Mouse (Mus musculus): ENCODE measurements around the gene Pbld2.

Gene Pbld2

GRCm38 (mm10) chr10:63023749-63024579 is at the start of gene Pbld2, which contains the start of gene Hnrnph3:
Gene Pbld2, plus strand, starts transcription at chr10:63024315.
Gene Hnrnph3, minus strand, starts transcription at chr10:63024217.
- DNase-seq (ENCODE audit: low spot score in 2 of 2), result peak; percentile 97 to 99

DNA sequence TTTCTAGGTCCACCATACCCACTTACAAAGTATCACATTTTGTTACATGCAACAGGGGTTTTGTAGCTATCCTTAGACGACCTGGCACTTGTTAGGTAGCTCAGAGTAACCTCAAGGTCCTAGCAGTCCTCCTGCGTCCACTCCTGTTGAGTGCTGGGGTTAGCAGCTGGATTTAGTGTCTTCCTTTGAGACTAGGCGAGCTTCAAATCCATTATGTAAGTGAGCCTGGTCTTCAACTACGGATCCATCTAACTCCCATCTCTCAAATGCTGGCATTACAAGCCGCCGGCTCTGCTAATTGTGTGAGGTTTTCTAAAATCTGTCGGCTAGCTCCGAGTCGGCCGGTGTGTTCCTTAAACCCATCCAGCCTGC is 44.5 kb upstream of the Pbld2 start:
- DNase-seq (ENCODE audit: low spot score in 2 of 2), result no peak

DNA sequence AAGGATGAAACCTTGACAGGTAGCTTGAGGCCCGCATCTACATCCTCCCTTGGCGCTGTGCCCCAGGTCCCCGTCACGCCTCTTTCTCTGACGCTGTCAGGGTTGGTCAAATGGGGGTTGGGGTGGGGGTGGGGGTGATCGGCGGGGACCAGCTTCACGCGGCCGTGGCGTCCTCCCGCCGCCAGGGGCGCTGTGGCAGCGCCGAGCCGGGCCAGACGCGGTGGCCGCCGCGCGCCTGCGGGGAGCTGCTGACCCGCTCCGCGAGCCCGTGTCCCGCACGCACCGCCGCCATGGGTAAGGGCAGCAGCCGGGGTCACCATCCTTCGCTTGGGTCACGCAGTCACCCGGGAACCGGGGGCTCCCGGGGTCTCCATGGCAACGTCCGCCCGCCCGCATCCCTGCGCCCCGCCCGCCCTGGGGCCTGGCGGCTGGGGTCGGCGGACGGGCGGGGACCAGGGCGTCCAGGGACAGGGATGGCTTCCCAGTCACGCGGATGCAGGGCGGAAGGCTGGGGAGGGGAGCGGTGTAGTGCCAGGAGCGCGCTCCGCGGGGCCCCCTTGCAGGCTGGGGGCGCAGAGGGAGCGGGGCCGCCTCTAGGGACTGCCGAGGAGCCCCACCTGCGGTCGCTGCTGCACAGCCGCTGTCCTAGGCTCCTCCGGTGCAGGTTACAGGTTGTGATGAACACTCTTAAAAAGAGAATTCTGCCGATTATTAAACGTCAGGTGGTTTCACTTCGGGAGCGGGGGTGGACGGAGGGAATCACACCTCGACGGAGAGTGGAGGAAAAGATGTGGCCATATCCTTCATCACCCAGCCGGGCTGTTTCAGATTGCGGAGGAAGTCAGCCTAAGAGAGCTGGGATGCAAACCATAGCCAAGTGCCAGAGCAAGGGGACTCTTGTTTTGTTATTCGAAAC is 43.8 kb upstream of the Pbld2 start, which contains the start of gene Rufy2:
TSS of gene Rufy2 (plus strand) at position 185 of the 916 bp plus-strand sequence.
- peak; percentile 76 to 83 for DNase-seq (ENCODE audit: low spot score in 2 of 2)

- DNase-seq (ENCODE audit: low spot score in 2 of 2), result no peak
These were observed 40.0 kb upstream of the Pbld2 start for GRCm38 (mm10) chr10:62984072-62984471.

GRCm38 (mm10) chr10:62984495-62984894 is 39.6 kb upstream of the Pbld2 start:
- no peak for DNase-seq (ENCODE audit: low spot score in 2 of 2)

DNA sequence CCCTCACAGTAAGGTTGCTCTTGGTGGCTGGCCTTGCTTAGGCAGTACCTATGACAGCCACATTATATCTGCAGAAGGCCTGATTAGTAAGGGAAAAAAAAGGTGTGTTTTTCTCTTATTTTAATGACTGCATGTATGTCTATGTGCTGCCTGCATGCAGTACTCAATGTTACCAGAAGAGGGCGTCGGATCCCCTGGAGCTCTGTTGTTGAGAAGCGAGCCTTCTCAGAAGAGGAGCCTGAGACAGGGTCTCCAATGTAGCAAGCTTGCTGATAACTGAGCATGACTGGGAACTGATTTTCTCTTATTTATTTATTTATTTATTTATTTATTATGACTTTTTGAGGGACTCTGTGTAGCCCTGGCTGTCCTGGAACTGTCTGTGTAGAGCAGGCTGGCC is 36.8 kb upstream of the Pbld2 start:
- no peak for DNase-seq (ENCODE audit: low spot score in 2 of 2)

- DNase-seq (ENCODE audit: low spot score in 2 of 2), result no peak
These were observed 33.5 kb upstream of the Pbld2 start for GRCm38 (mm10) chr10:62990636-62991035.

DNA sequence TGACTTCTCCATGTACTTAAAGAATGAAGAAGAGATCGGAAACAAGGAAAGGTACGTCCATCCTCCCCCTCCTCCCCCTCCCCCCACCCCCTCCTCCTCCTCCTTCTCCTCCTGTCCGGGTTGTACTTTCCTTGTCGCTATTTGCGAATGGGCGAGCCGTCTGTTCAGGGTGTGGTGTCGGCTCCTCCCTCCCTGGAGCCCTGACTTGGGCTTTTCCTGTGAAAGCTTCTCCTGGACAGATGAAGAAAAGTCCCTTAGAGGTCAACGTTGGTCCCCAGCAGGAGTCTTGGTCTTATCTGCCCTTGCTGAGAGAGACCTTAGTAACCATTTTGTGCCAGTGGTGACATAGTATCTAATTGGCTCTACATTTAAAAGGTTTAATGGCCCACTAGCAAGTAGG is 30.1 kb upstream of the Pbld2 start:
- no peak for DNase-seq (ENCODE audit: low spot score in 2 of 2)

DNA sequence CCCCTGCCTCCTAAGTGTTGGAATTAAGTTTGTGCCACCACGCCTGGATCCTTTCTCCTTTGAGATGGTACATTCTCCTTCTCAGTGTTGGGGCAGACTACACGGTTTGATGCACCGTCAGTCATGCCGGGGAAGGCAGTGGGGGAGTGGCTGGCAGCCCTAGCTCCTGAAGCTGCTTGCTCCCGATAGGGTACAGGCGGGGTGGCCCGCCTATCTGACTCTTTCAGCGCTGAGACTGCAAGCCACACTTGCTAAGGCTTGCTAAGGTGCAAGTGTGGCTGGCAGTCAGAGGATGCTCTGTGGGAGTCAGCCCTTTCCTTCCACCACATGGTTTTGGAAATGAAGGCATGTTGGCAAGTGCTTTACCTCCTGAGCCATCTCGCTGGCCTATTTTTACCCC is 23.5 kb upstream of the Pbld2 start:
- no peak for DNase-seq (ENCODE audit: low spot score in 2 of 2)

GRCm38 (mm10) chr10:63003252-63003651 is 20.9 kb upstream of the Pbld2 start:
- DNase-seq (ENCODE audit: low spot score in 2 of 2), result no peak

DNA sequence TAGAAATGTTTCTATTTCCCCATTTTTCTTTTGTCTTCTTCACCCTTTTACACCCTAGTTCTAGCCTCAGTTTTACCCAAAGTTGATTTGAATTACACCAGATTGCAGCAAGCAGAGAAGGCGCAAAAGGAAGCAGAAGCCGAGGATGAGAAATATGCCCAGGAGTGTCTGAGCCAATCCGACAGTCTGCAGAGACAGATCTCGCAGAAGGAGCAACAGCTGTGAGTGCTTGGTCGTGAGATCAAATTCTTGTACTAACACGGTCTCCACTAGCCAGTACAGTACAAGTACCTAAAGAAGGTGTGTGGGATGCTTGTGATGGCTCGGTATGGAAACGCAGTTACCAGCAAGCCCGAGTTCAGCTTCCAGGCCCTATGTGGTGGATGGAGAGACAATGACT is 19.6 kb upstream of the Pbld2 start:
- DNase-seq (ENCODE audit: low spot score in 2 of 2), result no peak

DNA sequence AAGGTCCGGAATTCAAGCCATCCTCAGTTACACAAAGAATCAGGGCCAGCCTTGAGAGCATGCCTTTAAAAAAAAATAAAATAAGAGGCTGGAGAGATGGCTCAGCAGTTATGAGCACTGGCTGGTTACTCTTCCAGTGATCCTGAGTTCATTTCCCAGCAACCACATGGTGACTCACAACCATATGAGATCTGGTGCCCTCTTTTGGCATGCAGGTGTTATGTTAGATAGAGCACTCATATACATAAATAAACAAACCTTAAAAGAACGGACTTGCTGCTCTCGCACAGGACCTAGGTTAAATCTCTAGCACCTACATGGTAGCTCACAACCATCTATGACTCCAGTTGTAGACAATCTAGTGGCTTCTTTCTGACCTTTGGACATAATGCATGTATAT is 15.9 kb upstream of the Pbld2 start:
- no peak for DNase-seq (ENCODE audit: low spot score in 2 of 2)

GRCm38 (mm10) chr10:63010268-63010667 is 13.8 kb upstream of the Pbld2 start:
- no peak for DNase-seq (ENCODE audit: low spot score in 2 of 2)

DNA sequence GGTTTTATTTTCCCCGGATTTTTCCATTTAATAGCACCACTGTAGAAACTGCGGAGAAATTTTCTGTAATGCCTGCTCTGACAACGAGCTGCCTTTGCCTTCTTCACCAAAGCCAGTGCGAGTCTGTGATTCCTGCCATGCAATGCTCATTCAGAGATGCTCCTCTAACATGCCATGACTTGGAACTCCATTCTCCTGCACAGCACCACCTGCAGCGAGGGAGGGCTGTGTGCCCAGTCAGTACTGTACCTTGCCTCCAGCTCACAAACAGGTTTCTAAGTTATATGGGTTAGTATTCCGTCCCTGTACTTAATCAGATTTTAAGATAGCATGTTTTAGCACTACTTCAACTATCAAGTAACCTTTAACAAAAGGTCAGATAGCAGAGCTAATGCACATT is 12.6 kb upstream of the Pbld2 start:
- no peak for DNase-seq (ENCODE audit: low spot score in 2 of 2)

- DNase-seq (ENCODE audit: low spot score in 2 of 2), result no peak
These were observed 10.6 kb upstream of the Pbld2 start for GRCm38 (mm10) chr10:63013476-63013875.

GRCm38 (mm10) chr10:63014168-63014567 is 9.9 kb upstream of the Pbld2 start:
- DNase-seq (ENCODE audit: low spot score in 2 of 2), result no peak

- DNase-seq (ENCODE audit: low spot score in 2 of 2), result no peak
These were observed 4.8 kb upstream of the Pbld2 start for GRCm38 (mm10) chr10:63019304-63019703.

DNA sequence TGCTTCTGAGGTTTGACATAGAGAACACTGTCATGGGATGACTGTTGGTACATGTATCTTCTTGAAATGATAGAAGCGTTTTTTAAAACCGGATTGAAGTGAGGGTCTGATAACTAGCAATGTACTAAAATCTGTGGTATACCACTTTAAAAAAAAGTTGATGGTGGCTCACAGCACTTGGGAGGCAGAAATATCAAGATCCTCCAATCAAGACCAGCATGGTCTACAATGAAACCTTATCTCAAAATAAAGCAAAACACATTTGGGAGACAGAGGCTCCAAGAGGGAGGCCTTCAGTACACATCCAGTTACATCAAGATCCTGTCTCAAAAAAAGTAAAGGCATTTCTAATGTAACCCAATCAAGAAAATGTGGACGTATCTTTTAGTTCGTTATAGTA is 2.4 kb upstream of the Pbld2 start:
- DNase-seq (ENCODE audit: low spot score in 2 of 2), result no peak

DNA sequence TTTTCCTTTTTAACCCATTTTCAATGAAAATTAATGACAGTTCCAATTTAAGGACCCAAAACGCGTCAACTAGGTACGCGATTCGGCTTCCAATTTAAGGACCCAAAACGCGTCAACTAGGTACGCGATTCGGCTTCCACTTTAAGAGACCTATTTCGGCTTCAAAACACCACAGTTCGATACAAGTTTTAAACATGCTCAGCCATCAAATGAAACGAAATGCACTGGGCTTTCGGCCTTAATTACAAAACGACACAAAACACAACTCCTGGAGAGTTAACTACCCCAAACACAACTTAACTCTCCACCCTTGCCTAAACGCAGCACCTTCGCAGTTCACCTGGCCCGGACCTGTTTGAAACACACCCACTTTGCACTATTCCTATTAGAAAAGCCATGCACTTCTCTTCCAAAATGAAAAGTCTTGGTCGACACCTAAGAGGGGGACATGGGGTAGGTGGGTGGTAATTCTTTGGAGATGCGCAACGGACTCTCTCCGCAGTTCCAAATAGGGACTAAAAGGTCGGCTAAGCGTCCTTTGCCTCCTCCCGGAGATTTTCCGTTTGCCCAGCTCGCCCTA is 1.5 kb upstream of the Pbld2 start:
- DNase-seq (ENCODE audit: low spot score in 2 of 2), result no peak

DNA sequence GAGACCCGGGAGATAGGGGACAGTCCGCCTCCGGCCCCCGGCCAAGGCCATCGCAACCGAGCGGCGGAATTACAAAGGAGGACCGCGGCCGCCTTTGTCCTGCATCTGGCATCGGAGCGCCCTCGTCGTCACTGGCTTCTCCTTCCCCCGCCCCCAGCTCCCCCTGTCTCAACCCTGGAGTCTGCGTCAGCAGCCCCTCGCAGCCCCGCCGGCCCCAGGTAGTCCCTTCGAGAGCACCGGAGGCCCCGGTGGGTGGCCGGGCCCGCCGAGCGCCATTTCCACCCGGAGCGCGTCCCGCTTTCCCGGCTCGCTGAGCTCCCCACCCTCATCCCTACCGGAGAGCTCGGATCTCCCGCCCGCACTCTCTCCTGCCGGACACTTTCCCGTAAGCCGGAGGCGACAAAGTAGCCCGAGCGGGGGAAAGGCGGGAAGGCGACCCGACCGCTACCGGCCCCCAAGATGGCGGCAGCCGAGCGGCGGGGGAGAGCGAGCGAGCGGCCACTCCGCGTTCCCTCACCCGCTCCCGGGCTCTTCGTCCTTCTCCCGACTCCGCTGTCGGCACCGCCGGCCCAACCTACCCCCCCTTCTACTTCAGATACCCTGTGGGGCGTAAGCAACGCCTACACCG is 880 bp upstream of the Pbld2 start:
- DNase-seq (ENCODE audit: low spot score in 2 of 2), result peak; percentile 46 to 48

DNA sequence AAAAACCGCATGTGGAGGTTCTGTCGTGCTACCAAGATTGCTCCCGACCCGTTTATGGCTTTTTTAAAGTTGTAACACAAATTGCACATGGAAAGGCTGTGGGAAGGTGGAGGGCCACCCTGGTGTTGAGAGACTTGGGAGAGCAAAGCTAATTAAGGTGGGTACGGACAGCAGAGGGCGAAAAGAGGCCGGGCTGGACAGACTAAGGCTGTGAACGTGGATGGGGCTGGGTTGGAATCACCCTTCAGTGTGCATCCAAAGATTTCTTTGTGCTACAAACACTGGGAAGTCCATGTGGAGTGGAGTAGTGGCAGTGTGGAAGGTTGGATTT is 430 bp downstream of the Pbld2 start:
- no peak for DNase-seq (ENCODE audit: low spot score in 2 of 2)

DNA sequence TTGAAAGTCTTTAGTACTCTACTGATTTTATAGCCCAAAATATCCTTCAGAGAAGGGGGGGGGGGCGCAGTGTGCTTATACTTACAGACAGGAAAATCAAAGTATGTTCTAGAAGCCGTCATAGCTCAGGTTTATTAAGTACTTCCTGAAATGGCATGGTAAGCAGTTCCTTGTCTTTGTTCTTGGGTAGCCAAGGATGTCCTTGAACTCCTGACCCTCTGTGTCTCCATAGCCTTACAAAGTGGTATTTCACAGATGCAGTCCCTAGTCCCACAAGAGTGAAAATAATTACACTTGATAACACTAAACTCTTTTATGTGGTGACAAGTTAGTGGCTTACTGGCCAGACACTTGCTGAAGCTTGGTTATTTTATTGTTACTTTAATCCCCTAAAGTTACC is 901 bp downstream of the Pbld2 start:
- DNase-seq (ENCODE audit: low spot score in 2 of 2), result no peak
